Mouse (Mus musculus): ENCODE results near the gene Chrm5. TPM values are rescaled to one million over a fixed set of nuclear protein-coding genes. Genes with fewer than 3 reads are reported as not detected.

Chrm5 gene
- polyA plus RNA-seq, 1 experiment from 2014 or later, result 0.13 TPM

GRCm38 (mm10) chr2:112497851-112498250, 17.3 kb upstream of the Chrm5 start:
- Histone ChIP-seq H3K4me2 (replicated peaks) (no peak overlapping the region), H3K27ac (no peak overlapping the region), H3K9me3 (replicated peaks) (no peaks in the 10 kb centered on the region), H3K9ac (no peak overlapping the region), H3K27me3 (no peaks in the 10 kb centered on the region), H3K4me3 (no peak overlapping the region), H3K4me1 (peaks cover 6% of the 10 kb centered on the region; the same call in 1 of the 2 replicates), H3K36me3 (no peaks in the 10 kb centered on the region)
- 68% methylated on average over 7 of the region's 7 CpGs for WGBS
- ATAC-seq (ENCODE audit: low FRiP score), result no peak

GRCm38 (mm10) chr2:112493539-112494260, 13.1 kb upstream of the Chrm5 start:
- 48% methylated on average over 11 of the region's 11 CpGs for WGBS
- H3K4me3 ChIP-seq, result peak overlapping the region; percentile 72
- ATAC-seq (ENCODE audit: low FRiP score), result peak; percentile 10
- peak overlapping the region; percentile 96 for H3K9ac ChIP-seq
- H3K4me2 ChIP-seq (replicated peaks), result peak overlapping the region; percentile 70
- peaks cover 8% of the 10 kb centered on the region for H3K4me1 ChIP-seq
- H3K27me3 ChIP-seq, result no peaks in the 10 kb centered on the region
- no peaks in the 10 kb centered on the region for H3K9me3 ChIP-seq (replicated peaks)
- peak overlapping the region; percentile 96; the same call in 1 of the 2 replicates for H3K27ac ChIP-seq
- H3K36me3 ChIP-seq, result no peaks in the 10 kb centered on the region

GRCm38 (mm10) chr2:112492856-112493538, 12.4 kb upstream of the Chrm5 start, which contains the start of gene Aven:
Gene Aven, plus strand, starts transcription at chr2:112492964.
- H3K4me3 ChIP-seq, result peak within 1 kb of the TSS; percentile 72
- no peaks in the 10 kb centered on the region for H3K36me3 ChIP-seq
- under 1% methylated on average over 51 of the region's 87 CpGs for WGBS
- H3K9me3 ChIP-seq (replicated peaks), result no peaks in the 10 kb centered on the region
- peak within 1 kb of the TSS; percentile 96 for H3K27ac ChIP-seq
- H3K4me2 ChIP-seq (replicated peaks), result peak within 1 kb of the TSS; percentile 70
- no peaks in the 10 kb centered on the region for H3K27me3 ChIP-seq
- peaks cover 8% of the 10 kb centered on the region for H3K4me1 ChIP-seq
- peak; percentile 97 for ATAC-seq (ENCODE audit: low FRiP score)
- peak within 1 kb of the TSS; percentile 96 for H3K9ac ChIP-seq

GRCm38 (mm10) chr2:112492431-112492855, 11.9 kb upstream of the Chrm5 start:
- peak overlapping the region; percentile 96 for H3K9ac ChIP-seq
- no peaks in the 10 kb centered on the region for H3K9me3 ChIP-seq (replicated peaks)
- H3K4me2 ChIP-seq (replicated peaks), result peak overlapping the region; percentile 70
- peak overlapping the region; percentile 72 for H3K4me3 ChIP-seq
- peak; percentile 12; the same call in 1 of the 2 replicates for ATAC-seq (ENCODE audit: low FRiP score)
- peaks cover 8% of the 10 kb centered on the region for H3K4me1 ChIP-seq
- no peaks in the 10 kb centered on the region for H3K36me3 ChIP-seq
- WGBS, result 7% methylated on average over 9 of the region's 9 CpGs
- H3K27ac ChIP-seq, result peak overlapping the region; percentile 96
- H3K27me3 ChIP-seq, result no peaks in the 10 kb centered on the region

GRCm38 (mm10) chr2:112491629-112492028, 11.1 kb upstream of the Chrm5 start:
- Histone ChIP-seq H3K36me3 (no peaks in the 10 kb centered on the region), H3K27ac (no peak overlapping the region), H3K4me3 (no peak overlapping the region), H3K27me3 (no peaks in the 10 kb centered on the region), H3K4me1 (peaks cover 8% of the 10 kb centered on the region), H3K9me3 (replicated peaks) (no peaks in the 10 kb centered on the region), H3K4me2 (replicated peaks) (no peak overlapping the region), H3K9ac (no peak overlapping the region)
- ATAC-seq (ENCODE audit: low FRiP score), result no peak
- 69% methylated on average over 5 of the region's 5 CpGs for WGBS

- Histone ChIP-seq H3K9me3 (replicated peaks) (no peaks in the 10 kb centered on the region), H3K27me3 (no peaks in the 10 kb centered on the region), H3K9ac (no peak overlapping the region), H3K4me2 (replicated peaks) (no peak overlapping the region), H3K4me1 (peaks cover 8% of the 10 kb centered on the region), H3K36me3 (no peaks in the 10 kb centered on the region), H3K4me3 (no peak overlapping the region), H3K27ac (no peak overlapping the region)
- 70% methylated on average over 11 of the region's 11 CpGs for WGBS
- ATAC-seq (ENCODE audit: low FRiP score), result no peak
Observed at GRCm38 (mm10) chr2:112490483-112491196, 10.1 kb upstream of the Chrm5 start.

GRCm38 (mm10) chr2:112484886-112485285, 4.3 kb upstream of the Chrm5 start:
- no peak for ATAC-seq (ENCODE audit: low FRiP score)
- no peaks in the 10 kb centered on the region for H3K27me3 ChIP-seq
- no peaks in the 10 kb centered on the region for H3K9me3 ChIP-seq (replicated peaks)
- H3K36me3 ChIP-seq, result no peaks in the 10 kb centered on the region
- H3K4me1 ChIP-seq, result no peaks in the 10 kb centered on the region
- no peak overlapping the region for H3K4me2 ChIP-seq (replicated peaks)
- H3K9ac ChIP-seq, result no peak overlapping the region
- H3K27ac ChIP-seq, result no peak overlapping the region
- H3K4me3 ChIP-seq, result no peak overlapping the region
- 72% methylated on average over 2 of the region's 2 CpGs for WGBS

- Histone ChIP-seq H3K4me3 (no peak overlapping the region), H3K9ac (no peak overlapping the region), H3K27me3 (no peaks in the 10 kb centered on the region), H3K36me3 (no peaks in the 10 kb centered on the region), H3K4me1 (no peaks in the 10 kb centered on the region), H3K4me2 (replicated peaks) (no peak overlapping the region), H3K9me3 (replicated peaks) (no peaks in the 10 kb centered on the region), H3K27ac (no peak overlapping the region)
- no peak for ATAC-seq (ENCODE audit: low FRiP score)
- WGBS, result 73% methylated on average over 2 of the region's 2 CpGs
Observed at GRCm38 (mm10) chr2:112483334-112483651, 2.7 kb upstream of the Chrm5 start.

GRCm38 (mm10) chr2:112482533-112483333, 2.2 kb upstream of the Chrm5 start:
- no peak overlapping the region for H3K4me2 ChIP-seq (replicated peaks)
- H3K27me3 ChIP-seq, result no peaks in the 10 kb centered on the region
- no peak for ATAC-seq (ENCODE audit: low FRiP score)
- H3K9me3 ChIP-seq (replicated peaks), result no peaks in the 10 kb centered on the region
- WGBS, result 76% methylated on average over 5 of the region's 5 CpGs
- no peak overlapping the region for H3K4me3 ChIP-seq
- H3K27ac ChIP-seq, result no peak overlapping the region
- no peaks in the 10 kb centered on the region for H3K36me3 ChIP-seq
- no peak overlapping the region for H3K9ac ChIP-seq
- no peaks in the 10 kb centered on the region for H3K4me1 ChIP-seq

- H3K36me3 ChIP-seq, result no peaks in the 10 kb centered on the region
- H3K4me2 ChIP-seq (replicated peaks), result no peak overlapping the region
- H3K9me3 ChIP-seq (replicated peaks), result no peaks in the 10 kb centered on the region
- no peaks in the 10 kb centered on the region for H3K4me1 ChIP-seq
- ATAC-seq (ENCODE audit: low FRiP score), result no peak
- H3K4me3 ChIP-seq, result no peak overlapping the region
- no peaks in the 10 kb centered on the region for H3K27me3 ChIP-seq
- H3K9ac ChIP-seq, result no peak overlapping the region
- 0% methylated on average over 2 of the region's 2 CpGs for WGBS
- no peak overlapping the region for H3K27ac ChIP-seq
Observed at GRCm38 (mm10) chr2:112481564-112481963, 995 bp upstream of the Chrm5 start.

GRCm38 (mm10) chr2:112476554-112476953, 4.0 kb downstream of the Chrm5 start:
- no peaks in the 10 kb centered on the region for H3K4me1 ChIP-seq
- no peak overlapping the region for H3K4me2 ChIP-seq (replicated peaks)
- H3K9me3 ChIP-seq (replicated peaks), result no peaks in the 10 kb centered on the region
- H3K27me3 ChIP-seq, result no peaks in the 10 kb centered on the region
- no peaks in the 10 kb centered on the region for H3K36me3 ChIP-seq
- H3K4me3 ChIP-seq, result no peak overlapping the region
- no peak for ATAC-seq (ENCODE audit: low FRiP score)
- 83% methylated on average over 6 of the region's 6 CpGs for whole genome bisulfite sequencing
- H3K9ac ChIP-seq, result no peak overlapping the region
- H3K27ac ChIP-seq, result no peak overlapping the region
